Mouse (Mus musculus): ENCODE measurements around the gene Itga9. TPM values are rescaled to one million over a fixed set of nuclear protein-coding genes. Genes with fewer than 3 reads are reported as not detected.

Itga9 gene
- polyA plus RNA-seq, 1 experiment from 2014 or later = 12.6 TPM

DNA sequence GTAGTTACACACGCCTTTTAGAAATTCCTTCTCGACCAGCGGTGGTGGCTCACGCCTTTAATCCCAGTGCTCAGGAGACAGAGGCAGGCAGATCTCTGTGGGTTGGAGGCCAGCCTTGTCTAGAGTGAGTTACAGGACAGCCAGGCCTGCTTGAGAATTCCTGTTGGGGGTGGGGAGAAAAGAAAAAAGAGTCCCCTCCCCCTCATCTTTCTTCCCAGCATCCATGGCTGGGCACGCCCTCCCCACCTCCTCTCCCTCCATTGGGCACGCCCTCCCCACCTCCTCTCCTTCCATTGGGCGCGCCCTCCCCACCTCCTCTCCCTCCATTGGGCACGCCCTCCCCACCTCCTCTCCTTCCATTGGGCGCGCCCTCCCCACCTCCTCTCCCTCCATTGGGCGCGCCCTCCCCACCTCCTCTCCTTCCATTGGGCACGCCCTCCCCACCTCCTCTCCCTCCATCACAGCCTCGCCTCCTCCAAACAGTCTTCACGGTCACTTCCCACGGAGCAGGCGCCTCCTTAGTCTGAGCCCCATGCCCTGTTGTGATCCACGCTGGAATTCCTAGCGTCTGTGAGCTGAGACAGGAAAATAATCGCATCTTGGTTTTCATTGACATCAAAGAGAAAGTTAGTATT, 186.8 kb downstream of the Itga9 start:
- Histone ChIP-seq H3K9ac (ENCODE audit: low read length) (no peak overlapping the region), H3K27me3 (replicated peaks; ENCODE audit: control insufficient read depth, insufficient read depth, low read length) (no peaks in the 10 kb centered on the region), H3K36me3 (ENCODE audit: control insufficient read depth, insufficient read depth, low read length) (no peaks in the 10 kb centered on the region), H3K4me2 (ENCODE audit: low read length) (no peak overlapping the region), H3K4me3 (ENCODE audit: low read depth, low read length) (no peak overlapping the region), H3K9me3 (ENCODE audit: control insufficient read depth, low read length) (no peaks in the 10 kb centered on the region), H3K27ac (ENCODE audit: low read depth) (no peak overlapping the region), H3K4me1 (replicated peaks; ENCODE audit: control insufficient read depth, insufficient read depth, low read length) (peaks cover 7% of the 10 kb centered on the region; the same call in 1 of the 2 replicates)
- ATAC-seq (replicated peaks; ENCODE audit: low FRiP score, low TSS enrichment, low read depth) (no peak), DNase-seq (ENCODE audit: low spot score) (no peak)
- 75% methylated on average over 11 of the region's 21 CpGs for WGBS

DNA sequence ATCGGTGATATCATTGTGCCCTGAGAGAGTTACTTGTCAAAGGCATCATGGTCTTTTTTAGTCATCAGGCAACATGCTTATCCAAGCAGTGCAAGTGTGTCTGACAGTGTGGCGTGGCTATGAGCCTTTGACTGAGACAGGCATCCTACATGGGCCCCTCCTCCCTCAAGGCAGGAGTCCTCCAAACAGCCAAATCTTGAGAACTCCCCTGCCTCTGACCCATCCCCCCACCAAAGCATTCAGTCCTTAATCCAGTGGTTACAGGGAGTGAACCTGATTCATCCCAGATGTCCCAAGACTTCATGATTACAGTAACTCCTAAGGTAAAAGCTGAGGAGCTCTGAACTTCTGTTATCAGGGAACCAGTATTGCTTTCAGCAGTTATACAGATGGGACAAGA, 188.2 kb downstream of the Itga9 start:
- DNase-seq (ENCODE audit: low spot score) = no peak
- Histone ChIP-seq H3K9me3 (ENCODE audit: control insufficient read depth, low read length) (no peaks in the 10 kb centered on the region), H3K4me3 (ENCODE audit: low read depth, low read length) (no peak overlapping the region)

DNA sequence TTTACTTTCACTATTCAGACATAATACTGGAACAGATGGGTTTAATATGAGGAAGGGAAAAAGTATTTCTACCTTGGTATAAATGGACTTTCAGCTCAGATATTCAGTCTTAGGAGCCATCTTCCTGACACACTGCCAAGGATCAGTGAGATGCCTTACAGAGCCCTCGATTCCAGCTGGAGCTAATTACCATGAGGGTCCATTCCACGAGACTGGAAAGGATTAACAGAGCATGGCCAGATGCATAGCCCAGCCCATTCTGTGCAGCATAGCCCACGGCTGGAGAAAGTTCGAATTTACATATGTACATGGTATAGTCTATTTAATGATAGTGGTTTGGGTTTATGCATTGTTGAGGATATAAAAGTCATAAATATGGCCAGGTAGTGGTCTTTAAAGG, 188.8 kb downstream of the Itga9 start:
- ATAC-seq (replicated peaks; ENCODE audit: low FRiP score, low TSS enrichment, low read depth) (no peak), DNase-seq (ENCODE audit: low spot score) (no peak)
- 0 out of 2 replicates have a peak, but pooled peaks cover 2% of the 10 kb centered on the region for H3K4me1 ChIP-seq (replicated peaks; ENCODE audit: control insufficient read depth, insufficient read depth, low read length)
- H3K9ac ChIP-seq (ENCODE audit: low read length) = no peak overlapping the region
- H3K4me3 ChIP-seq (ENCODE audit: low read depth, low read length) = no peak overlapping the region
- H3K36me3 ChIP-seq (ENCODE audit: control insufficient read depth, insufficient read depth, low read length) = no peaks in the 10 kb centered on the region
- H3K27ac ChIP-seq (ENCODE audit: low read depth) = no peak overlapping the region
- no peak overlapping the region for H3K4me2 ChIP-seq (ENCODE audit: low read length)
- 49% methylated on average over 4 of the region's 4 CpGs for WGBS
- H3K9me3 ChIP-seq (ENCODE audit: control insufficient read depth, low read length) = no peaks in the 10 kb centered on the region
- no peaks in the 10 kb centered on the region for H3K27me3 ChIP-seq (replicated peaks; ENCODE audit: control insufficient read depth, insufficient read depth, low read length)

More for the DNA sequence above, 188.2 kb downstream of the Itga9 start:
- no peak for ATAC-seq (replicated peaks; ENCODE audit: low FRiP score, low TSS enrichment, low read depth)
- H3K9ac ChIP-seq (ENCODE audit: low read length) = no peak overlapping the region
- peaks cover 2% of the 10 kb centered on the region; the same call in 1 of the 2 replicates for H3K4me1 ChIP-seq (replicated peaks; ENCODE audit: control insufficient read depth, insufficient read depth, low read length)
- no peak overlapping the region for H3K4me2 ChIP-seq (ENCODE audit: low read length)
- 67% methylated on average over 2 of the region's 2 CpGs for WGBS
- no peaks in the 10 kb centered on the region for H3K36me3 ChIP-seq (ENCODE audit: control insufficient read depth, insufficient read depth, low read length)
- no peak overlapping the region for H3K27ac ChIP-seq (ENCODE audit: low read depth)
- H3K27me3 ChIP-seq (replicated peaks; ENCODE audit: control insufficient read depth, insufficient read depth, low read length) = no peaks in the 10 kb centered on the region

DNA sequence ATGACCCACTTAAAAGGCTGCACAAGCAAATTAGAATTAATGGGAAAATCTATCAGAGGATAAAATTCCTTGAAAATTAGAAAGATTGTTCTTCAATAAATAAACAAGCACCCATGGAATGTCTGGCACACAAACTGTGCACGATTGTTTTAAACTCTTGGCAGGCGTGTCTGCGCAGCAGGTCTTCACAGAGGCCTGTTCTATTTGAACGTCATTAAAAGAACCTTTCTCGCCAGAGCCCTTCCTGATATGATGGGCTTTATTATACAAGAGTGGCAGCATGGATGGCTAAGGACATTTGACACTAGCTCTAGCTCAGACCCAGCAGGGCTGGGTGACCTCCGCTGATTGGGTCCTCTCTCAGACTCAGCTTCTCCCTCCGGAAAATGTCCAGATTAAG, 192.6 kb downstream of the Itga9 start:
- WGBS = 67% methylated on average over 7 of the region's 7 CpGs
- H3K27ac ChIP-seq (ENCODE audit: low read depth) = no peak overlapping the region

DNA sequence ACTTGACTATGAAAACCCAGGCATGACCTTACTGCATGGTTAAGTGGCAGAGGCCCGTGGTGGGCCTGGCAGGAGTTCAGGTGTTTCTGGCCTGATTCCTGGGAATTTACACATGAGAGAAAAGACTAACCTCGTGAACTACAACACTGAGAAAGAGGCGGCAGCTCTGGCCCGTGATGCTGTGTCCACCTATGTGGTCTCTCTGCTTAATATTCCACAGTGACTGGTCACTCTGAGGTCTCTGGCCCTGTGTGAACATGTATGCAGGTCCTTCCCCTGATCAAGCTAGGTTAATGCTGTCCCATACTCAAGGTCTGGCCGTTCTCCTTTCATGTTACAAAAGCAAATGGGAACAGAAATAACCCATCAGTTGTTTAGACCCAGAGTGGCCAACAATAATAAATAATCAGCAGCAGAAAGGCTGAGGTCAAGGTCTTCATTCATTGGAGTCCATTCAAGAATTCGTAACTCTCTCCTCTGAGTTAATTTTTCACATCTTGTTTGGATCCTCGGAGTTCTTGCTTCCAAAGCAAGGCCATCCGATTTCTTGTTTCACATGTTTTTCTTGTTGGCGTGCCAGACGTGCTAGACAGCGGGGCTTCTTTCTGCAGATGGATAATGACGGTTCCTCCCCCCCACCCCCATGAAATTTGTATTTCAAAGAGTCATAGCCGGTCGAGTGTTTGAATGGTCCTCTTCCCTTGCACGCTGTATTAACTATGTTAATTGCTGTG, 194.9 kb downstream of the Itga9 start:
- no peak overlapping the region for H3K4me2 ChIP-seq (ENCODE audit: low read length)
- H3K4me3 ChIP-seq (ENCODE audit: low read depth, low read length) = no peak overlapping the region
- no peaks in the 10 kb centered on the region for H3K36me3 ChIP-seq (ENCODE audit: control insufficient read depth, insufficient read depth, low read length)
- H3K4me1 ChIP-seq (replicated peaks; ENCODE audit: control insufficient read depth, insufficient read depth, low read length) = peaks cover 2% of the 10 kb centered on the region; the same call in 1 of the 2 replicates
- H3K9me3 ChIP-seq (ENCODE audit: control insufficient read depth, low read length) = no peaks in the 10 kb centered on the region
- no peaks in the 10 kb centered on the region for H3K27me3 ChIP-seq (replicated peaks; ENCODE audit: control insufficient read depth, insufficient read depth, low read length)
- no peak for ATAC-seq (replicated peaks; ENCODE audit: low FRiP score, low TSS enrichment, low read depth)
- 0 out of 2 replicates have a peak overlapping the region, but pooled peaks have one; percentile 11 for H3K27ac ChIP-seq (ENCODE audit: low read depth)
- no peak overlapping the region for H3K9ac ChIP-seq (ENCODE audit: low read length)
- 76% methylated on average over 15 of the region's 15 CpGs for WGBS
- DNase-seq (ENCODE audit: low spot score) = no peak

More for the DNA sequence above, 192.6 kb downstream of the Itga9 start:
- no peak overlapping the region for H3K4me3 ChIP-seq (ENCODE audit: low read depth, low read length)
- ATAC-seq (replicated peaks; ENCODE audit: low FRiP score, low TSS enrichment, low read depth) = no peak
- H3K4me2 ChIP-seq (ENCODE audit: low read length) = no peak overlapping the region
- H3K27me3 ChIP-seq (replicated peaks; ENCODE audit: control insufficient read depth, insufficient read depth, low read length) = no peaks in the 10 kb centered on the region
- no peak overlapping the region for H3K9ac ChIP-seq (ENCODE audit: low read length)
- peaks cover 2% of the 10 kb centered on the region; the same call in 1 of the 2 replicates for H3K4me1 ChIP-seq (replicated peaks; ENCODE audit: control insufficient read depth, insufficient read depth, low read length)
- DNase-seq (ENCODE audit: low spot score) = no peak
- H3K36me3 ChIP-seq (ENCODE audit: control insufficient read depth, insufficient read depth, low read length) = no peaks in the 10 kb centered on the region
- no peaks in the 10 kb centered on the region for H3K9me3 ChIP-seq (ENCODE audit: control insufficient read depth, low read length)

DNA sequence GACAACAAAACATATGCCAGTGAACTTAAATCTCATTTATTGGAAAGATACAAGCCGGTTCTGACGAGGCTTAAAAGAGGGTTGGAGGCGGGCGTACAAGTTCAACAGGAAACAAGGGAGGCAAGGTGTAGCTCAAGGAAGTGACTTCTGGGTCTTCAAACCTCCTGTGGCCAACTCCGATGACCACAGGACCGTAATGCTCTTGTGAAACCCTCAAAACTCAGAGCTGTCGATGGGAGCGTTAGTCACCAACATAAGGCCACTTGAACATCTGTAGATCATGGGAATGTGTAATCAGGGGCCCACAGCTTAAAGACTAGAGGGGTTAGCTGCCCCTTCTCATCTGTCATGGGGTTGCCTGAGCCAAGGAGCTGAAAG, 195.4 kb downstream of the Itga9 start:
- H3K27ac ChIP-seq (ENCODE audit: low read depth) = peak overlapping the region; percentile 35; the same call in 1 of the 2 replicates
- no peak for DNase-seq (ENCODE audit: low spot score)
- H3K9ac ChIP-seq (ENCODE audit: low read length) = no peak overlapping the region
- no peaks in the 10 kb centered on the region for H3K36me3 ChIP-seq (ENCODE audit: control insufficient read depth, insufficient read depth, low read length)
- ATAC-seq (replicated peaks; ENCODE audit: low FRiP score, low TSS enrichment, low read depth) = no peak
- no peaks in the 10 kb centered on the region for H3K9me3 ChIP-seq (ENCODE audit: control insufficient read depth, low read length)
- 87% methylated on average over 8 of the region's 8 CpGs for WGBS
- no peak overlapping the region for H3K4me3 ChIP-seq (ENCODE audit: low read depth, low read length)
- H3K27me3 ChIP-seq (replicated peaks; ENCODE audit: control insufficient read depth, insufficient read depth, low read length) = no peaks in the 10 kb centered on the region
- no peak overlapping the region for H3K4me2 ChIP-seq (ENCODE audit: low read length)
- peaks cover 2% of the 10 kb centered on the region; the same call in 1 of the 2 replicates for H3K4me1 ChIP-seq (replicated peaks; ENCODE audit: control insufficient read depth, insufficient read depth, low read length)

DNA sequence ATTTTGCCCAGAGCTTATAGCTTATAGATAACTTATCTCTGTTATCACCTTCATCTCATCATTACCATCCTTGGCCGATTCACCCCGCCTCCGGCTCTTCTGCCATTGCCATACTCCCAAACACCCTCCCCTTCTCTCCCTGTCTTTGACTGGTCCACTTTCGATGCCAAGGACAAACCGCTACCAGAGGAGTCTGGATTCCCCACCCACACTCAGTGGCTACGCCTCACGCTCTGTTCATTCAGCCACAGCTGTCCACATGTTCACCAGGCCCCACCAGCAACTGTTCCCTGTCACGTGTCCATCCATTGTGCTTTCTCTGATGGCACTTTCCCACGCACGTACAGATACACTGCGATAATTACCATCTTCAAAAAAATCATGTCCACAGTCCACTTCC, 195.9 kb downstream of the Itga9 start:
- H3K4me3 ChIP-seq (ENCODE audit: low read depth, low read length) = no peak overlapping the region
- no peaks in the 10 kb centered on the region for H3K36me3 ChIP-seq (ENCODE audit: control insufficient read depth, insufficient read depth, low read length)
- DNase-seq (ENCODE audit: low spot score) = no peak
- no peaks in the 10 kb centered on the region for H3K27me3 ChIP-seq (replicated peaks; ENCODE audit: control insufficient read depth, insufficient read depth, low read length)
- ATAC-seq (replicated peaks; ENCODE audit: low FRiP score, low TSS enrichment, low read depth) = no peak
- no peak overlapping the region for H3K9ac ChIP-seq (ENCODE audit: low read length)
- no peak overlapping the region for H3K4me2 ChIP-seq (ENCODE audit: low read length)
- 92% methylated on average over 11 of the region's 11 CpGs for WGBS
- no peak overlapping the region for H3K27ac ChIP-seq (ENCODE audit: low read depth)
- H3K9me3 ChIP-seq (ENCODE audit: control insufficient read depth, low read length) = no peaks in the 10 kb centered on the region
- H3K4me1 ChIP-seq (replicated peaks; ENCODE audit: control insufficient read depth, insufficient read depth, low read length) = peaks cover 2% of the 10 kb centered on the region; the same call in 1 of the 2 replicates

DNA sequence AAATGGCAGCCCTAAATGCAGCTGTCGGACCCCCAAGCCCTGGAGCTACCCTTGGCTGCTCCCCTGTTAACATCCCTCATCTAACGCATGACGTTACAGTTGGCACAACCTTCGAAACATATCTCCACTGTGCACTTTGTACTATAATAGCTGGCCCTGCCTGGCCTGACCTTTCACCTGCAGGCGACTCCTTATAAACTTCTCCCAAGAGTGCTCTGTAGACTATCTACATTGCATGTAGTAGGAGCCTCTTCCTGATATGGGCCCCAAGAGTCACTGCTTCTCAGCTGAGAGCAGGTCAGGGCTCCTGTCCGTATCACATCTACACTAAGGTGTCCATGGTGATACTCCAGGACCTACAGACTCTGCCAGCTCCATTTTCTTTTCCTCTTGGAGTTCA, 199.2 kb downstream of the Itga9 start:
- 0 out of 2 replicates have a peak, but pooled peaks cover 5% of the 10 kb centered on the region for H3K36me3 ChIP-seq (ENCODE audit: control insufficient read depth, insufficient read depth, low read length)
- H3K9me3 ChIP-seq (ENCODE audit: control insufficient read depth, low read length) = no peaks in the 10 kb centered on the region
- no peak overlapping the region for H3K27ac ChIP-seq (ENCODE audit: low read depth)
- no peaks in the 10 kb centered on the region; the same call in 1 of the 2 replicates for H3K4me1 ChIP-seq (replicated peaks; ENCODE audit: control insufficient read depth, insufficient read depth, low read length)
- H3K27me3 ChIP-seq (replicated peaks; ENCODE audit: control insufficient read depth, insufficient read depth, low read length) = no peaks in the 10 kb centered on the region
- DNase-seq (ENCODE audit: low spot score) = no peak
- H3K9ac ChIP-seq (ENCODE audit: low read length) = no peak overlapping the region
- H3K4me2 ChIP-seq (ENCODE audit: low read length) = no peak overlapping the region
- H3K4me3 ChIP-seq (ENCODE audit: low read depth, low read length) = no peak overlapping the region
- 87% methylated on average over 6 of the region's 6 CpGs for WGBS
- ATAC-seq (replicated peaks; ENCODE audit: low FRiP score, low TSS enrichment, low read depth) = no peak
